Mouse (Mus musculus): ENCODE measurements around the gene Polr1d.

DNA sequence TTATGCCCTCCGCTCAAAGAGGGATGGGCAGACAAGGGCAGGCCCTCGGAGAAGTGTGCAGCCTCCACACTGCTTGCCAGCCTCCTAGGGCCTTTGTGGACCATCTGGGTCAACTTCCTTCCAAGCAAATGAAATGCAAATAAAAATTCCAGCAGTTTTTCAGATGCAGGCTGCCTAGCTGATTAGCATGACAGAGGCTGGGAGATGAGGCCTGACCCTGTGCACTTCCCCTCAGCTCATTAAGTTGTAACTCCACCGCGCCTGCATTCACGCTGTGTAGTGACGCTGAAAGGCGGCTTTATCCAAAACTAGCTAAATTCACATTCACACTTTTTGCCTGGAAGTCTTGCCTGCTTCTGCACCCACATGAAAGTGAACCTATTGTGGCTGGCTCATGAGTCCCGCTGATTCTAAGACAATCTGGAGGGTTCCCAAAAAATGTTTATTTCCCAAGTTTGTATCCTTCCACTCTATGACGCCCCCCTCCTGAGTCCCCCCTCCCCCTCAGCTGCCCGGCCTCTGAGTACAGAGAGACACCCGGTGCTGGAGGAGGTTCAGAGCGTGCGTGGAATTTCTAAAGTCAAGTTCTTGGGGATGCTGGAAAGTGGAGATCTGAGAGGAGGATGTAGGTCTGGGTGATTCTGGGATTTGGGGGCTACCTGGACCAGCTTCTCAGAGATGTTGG is 78.7 kb downstream of the Polr1d start:
- no peak for TF ChIP-seq CTCF (IDR thresholded peaks at IDR 0.05)
- TF ChIP-seq POLR2A (IDR thresholded peaks at IDR 0.05; ENCODE audit: insufficient read depth, low read depth, low read length) = no peak
